Mouse (Mus musculus) ES-E14 (cell line): Measurements from ENCODE around the gene Vmn2r92.

Experiments used
- HCFC1 ChIP-seq: IDR thresholded peaks from 2 replicates; pipeline ENCODE4 v1.6.1; 2012; ENCODE audit warnings: low read length, inconsistent platforms, borderline replicate concordance; ENCODE audit not compliant: insufficient read depth
- MAFK ChIP-seq: IDR thresholded peaks from 2 replicates; pipeline ENCODE4 v1.6.1; 2014; ENCODE audit warnings: mild to moderate bottlenecking, low read depth, low read length, inconsistent platforms; ENCODE audit not compliant: insufficient read depth
- ZC3H11A ChIP-seq: IDR thresholded peaks from 2 replicates; pipeline ENCODE4 v1.6.1; 2012; ENCODE audit warnings: low read depth, mild to moderate bottlenecking, inconsistent platforms, low read length, borderline replicate concordance
- ZNF384 ChIP-seq: IDR thresholded peaks from 2 replicates; pipeline ENCODE4 v1.6.1; 2012; ENCODE audit warnings: low read depth, low read length, inconsistent platforms

- TF ChIP-seq MAFK: no peak
- TF ChIP-seq HCFC1: no peak
- no peak for TF ChIP-seq ZNF384
- no peak for TF ChIP-seq ZC3H11A
Observed at GRCm38 (mm10) chr17:18236931-18237330, 85.2 kb downstream of the Vmn2r92 start.
